ENCODE assay signal across 1 mouse cellular context in genomic region chr12:112653157-112653824, GRCm38 (mm10).
TF ChIP-seq lines count a peak whose summit lies in the region.

No protein-coding gene starts in this region.

TF ChIP-seq in C2C12, 6 proteins besides CTCF, POLR2A, EP300 and RAD21:
- TF ChIP-seq MYOD1 (IDR thresholded peaks at IDR 0.05; ENCODE audit: control insufficient read depth, insufficient read length, low read depth) (peak; percentile 6), CEBPB (IDR thresholded peaks at IDR 0.05; ENCODE audit: low read depth) (no peak), USF1 (IDR thresholded peaks at IDR 0.05; ENCODE audit: low read depth) (no peak)
